Mouse (Mus musculus): ENCODE results near the gene Pskh1. TPM values are rescaled to one million over a fixed set of nuclear protein-coding genes. Genes with fewer than 3 reads are reported as not detected.

The Pskh1 gene
- polyA plus RNA-seq, 1 experiment from 2014 or later = 10.5 TPM

- no peak overlapping the region for H3K9ac ChIP-seq (replicated peaks; ENCODE audit: low read depth, low read length)
- WGBS = 94% methylated on average over 1 of the region's 1 CpGs
- no peaks in the 10 kb centered on the region for H3K9me3 ChIP-seq (ENCODE audit: control insufficient read depth, low read length)
- no peak overlapping the region for H3K4me2 ChIP-seq (ENCODE audit: low read length)
- no peak overlapping the region for H3K27ac ChIP-seq (ENCODE audit: low read length)
- H3K4me3 ChIP-seq (replicated peaks; ENCODE audit: low read length) = no peak overlapping the region
- H3K27me3 ChIP-seq (replicated peaks; ENCODE audit: control insufficient read depth, insufficient read depth, low read length) = no peaks in the 10 kb centered on the region
- ATAC-seq = no peak
- H3K36me3 ChIP-seq (ENCODE audit: control insufficient read depth, insufficient read depth) = no peaks in the 10 kb centered on the region
- H3K4me1 ChIP-seq (replicated peaks; ENCODE audit: control insufficient read depth, insufficient read depth, low read length) = no peaks in the 10 kb centered on the region
Observed at GRCm38 (mm10) chr8:105981146-105981545, 80.9 kb downstream of the Pskh1 start.

Small RNAs within 50 kb of the gene (microRNA-seq; reads per million reads assigned to microRNA genes)
- not detected for gene Mir7074

Other genes starting within 250 kb of the Pskh1 start
- gene Carmil2, start 214.2 kb upstream of the Pskh1 start, polyA plus RNA-seq (2015; fragmentation: Nextera tagmentation; extraction: Ambion mirVana) = 9.5 and 12.7 TPM in 2 replicates
- 105 and 106 TPM in 2 replicates for gene Acd, start 199.3 kb upstream of the Pskh1 start, polyA plus RNA-seq (2015; fragmentation: Nextera tagmentation; extraction: Ambion mirVana)
- 45.4 and 50.0 TPM in 2 replicates for gene Pard6a, start 199.3 kb upstream of the Pskh1 start, polyA plus RNA-seq (2015; fragmentation: Nextera tagmentation; extraction: Ambion mirVana)
- gene 4933405L10Rik, start 192.8 kb upstream of the Pskh1 start, polyA plus RNA-seq (2015; fragmentation: Nextera tagmentation; extraction: Ambion mirVana) = 0.22 and 0.32 TPM in 2 replicates
- gene Enkd1, start 192.2 kb upstream of the Pskh1 start, polyA plus RNA-seq (2015; fragmentation: Nextera tagmentation; extraction: Ambion mirVana) = 16.3 and 19.6 TPM in 2 replicates
- 74.2 and 83.3 TPM in 2 replicates for gene Gfod2, start 141.8 kb upstream of the Pskh1 start, polyA plus RNA-seq (2015; fragmentation: Nextera tagmentation; extraction: Ambion mirVana)
- 11.3 and 13.1 TPM in 2 replicates for gene Ranbp10, start 73.1 kb upstream of the Pskh1 start, polyA plus RNA-seq (2015; fragmentation: Nextera tagmentation; extraction: Ambion mirVana)
- gene Tsnaxip1, start 72.7 kb upstream of the Pskh1 start, polyA plus RNA-seq (2015; fragmentation: Nextera tagmentation; extraction: Ambion mirVana) = 0.67 and 0.93 TPM in 2 replicates
- gene Cenpt, start 47.2 kb upstream of the Pskh1 start, polyA plus RNA-seq (2015; fragmentation: Nextera tagmentation; extraction: Ambion mirVana) = 66.0 and 69.8 TPM in 2 replicates
- 63.8 and 69.2 TPM in 2 replicates for gene Thap11, start 45.3 kb upstream of the Pskh1 start, polyA plus RNA-seq (2015; fragmentation: Nextera tagmentation; extraction: Ambion mirVana)
- 172 and 176 TPM in 2 replicates for gene Nutf2, start 39.9 kb upstream of the Pskh1 start, polyA plus RNA-seq (2015; fragmentation: Nextera tagmentation; extraction: Ambion mirVana)
- gene Edc4, start 19.6 kb upstream of the Pskh1 start, polyA plus RNA-seq (2015; fragmentation: Nextera tagmentation; extraction: Ambion mirVana) = 59.8 and 65.1 TPM in 2 replicates
- gene Nrn1l, start 6.9 kb upstream of the Pskh1 start, polyA plus RNA-seq (2015; fragmentation: Nextera tagmentation; extraction: Ambion mirVana) = 0.51 and 0.73 TPM in 2 replicates
- 1.9 and 2.6 TPM in 2 replicates for gene Ctrl, start 33.4 kb downstream of the Pskh1 start, polyA plus RNA-seq (2015; fragmentation: Nextera tagmentation; extraction: Ambion mirVana)
- 30.5 and 44.8 TPM in 2 replicates for gene Psmb10, start 38.0 kb downstream of the Pskh1 start, polyA plus RNA-seq (2015; fragmentation: Nextera tagmentation; extraction: Ambion mirVana)
- 0.67 and 0.84 TPM in 2 replicates for gene Lcat, start 42.9 kb downstream of the Pskh1 start, polyA plus RNA-seq (2015; fragmentation: Nextera tagmentation; extraction: Ambion mirVana)
- 12.5 and 13.9 TPM in 2 replicates for gene Slc12a4, start 65.7 kb downstream of the Pskh1 start, polyA plus RNA-seq (2015; fragmentation: Nextera tagmentation; extraction: Ambion mirVana)
- not detected in 2 replicates for gene Dpep3, start 79.0 kb downstream of the Pskh1 start, polyA plus RNA-seq (2015; fragmentation: Nextera tagmentation; extraction: Ambion mirVana)
- 22.3 and 25.8 TPM in 2 replicates for gene Dus2, start 90.9 kb downstream of the Pskh1 start, polyA plus RNA-seq (2015; fragmentation: Nextera tagmentation; extraction: Ambion mirVana)
- not detected in 2 replicates for gene Dpep2nb, start 105.5 kb downstream of the Pskh1 start, polyA plus RNA-seq (2015; fragmentation: Nextera tagmentation; extraction: Ambion mirVana)
- gene Ddx28, start 111.4 kb downstream of the Pskh1 start, polyA plus RNA-seq (2015; fragmentation: Nextera tagmentation; extraction: Ambion mirVana) = 20.3 and 22.8 TPM in 2 replicates
- gene Nfatc3, start 158.4 kb downstream of the Pskh1 start, polyA plus RNA-seq (2015; fragmentation: Nextera tagmentation; extraction: Ambion mirVana) = 3.2 and 5.3 TPM in 2 replicates
- gene Esrp2, start 236.5 kb downstream of the Pskh1 start, polyA plus RNA-seq (2015; fragmentation: Nextera tagmentation; extraction: Ambion mirVana) = 0.37 and 0.42 TPM in 2 replicates
- gene Pla2g15, start 250.0 kb downstream of the Pskh1 start, polyA plus RNA-seq (2015; fragmentation: Nextera tagmentation; extraction: Ambion mirVana) = 18.2 and 20.6 TPM in 2 replicates